Mouse (Mus musculus): Measurements from ENCODE around the gene Uck1. TPM values are rescaled to one million over a fixed set of nuclear protein-coding genes. Genes with fewer than 3 reads are reported as not detected.
A peak's percentile ranks its signal among the peaks of the same experiment; 100 is the strongest.

The Uck1 gene
- polyA plus RNA-seq, 1 experiment from 2014 or later, result 60.8 TPM

DNA sequence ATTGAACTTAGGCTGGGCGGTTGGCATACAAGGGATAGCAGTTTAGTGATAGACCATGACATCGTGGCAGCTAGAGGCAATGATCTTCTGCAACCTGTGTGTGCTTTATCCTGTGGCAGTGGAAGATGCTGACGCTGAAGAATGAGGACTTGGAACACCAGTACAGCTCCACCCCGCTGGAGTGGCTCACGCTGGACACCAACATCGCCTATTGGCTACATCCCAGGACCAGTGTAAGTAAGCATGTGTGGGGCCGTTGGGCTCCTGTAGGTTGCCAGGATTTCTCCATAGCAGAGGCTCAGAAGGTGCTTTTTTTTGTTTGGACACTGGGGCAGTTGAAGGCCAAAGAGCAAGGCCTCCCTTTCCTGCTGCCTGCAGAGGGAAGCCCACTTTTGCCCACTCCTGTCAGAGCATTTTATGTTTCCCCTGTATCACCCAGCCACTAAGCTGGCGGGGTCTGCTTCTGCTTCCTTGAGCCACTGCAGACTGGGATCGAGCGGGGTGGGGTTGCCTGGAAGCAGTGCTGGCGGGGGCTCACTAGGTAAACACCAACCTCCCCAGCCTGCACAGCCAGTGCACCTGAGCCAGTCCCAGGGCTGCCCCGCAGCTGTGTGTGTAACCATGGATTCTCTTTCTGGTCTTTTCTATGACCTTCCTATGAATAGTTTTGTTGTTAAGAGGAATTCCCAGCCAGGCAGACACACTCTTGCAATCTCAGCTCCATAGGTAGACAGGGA, 8.0 kb downstream of the Uck1 start:
- peaks cover 17% of the 10 kb centered on the region for H3K36me3 ChIP-seq (ENCODE audit: control insufficient read depth, insufficient read depth, low read length)
- ATAC-seq (ENCODE audit: low read depth), result peak; percentile 49

DNA sequence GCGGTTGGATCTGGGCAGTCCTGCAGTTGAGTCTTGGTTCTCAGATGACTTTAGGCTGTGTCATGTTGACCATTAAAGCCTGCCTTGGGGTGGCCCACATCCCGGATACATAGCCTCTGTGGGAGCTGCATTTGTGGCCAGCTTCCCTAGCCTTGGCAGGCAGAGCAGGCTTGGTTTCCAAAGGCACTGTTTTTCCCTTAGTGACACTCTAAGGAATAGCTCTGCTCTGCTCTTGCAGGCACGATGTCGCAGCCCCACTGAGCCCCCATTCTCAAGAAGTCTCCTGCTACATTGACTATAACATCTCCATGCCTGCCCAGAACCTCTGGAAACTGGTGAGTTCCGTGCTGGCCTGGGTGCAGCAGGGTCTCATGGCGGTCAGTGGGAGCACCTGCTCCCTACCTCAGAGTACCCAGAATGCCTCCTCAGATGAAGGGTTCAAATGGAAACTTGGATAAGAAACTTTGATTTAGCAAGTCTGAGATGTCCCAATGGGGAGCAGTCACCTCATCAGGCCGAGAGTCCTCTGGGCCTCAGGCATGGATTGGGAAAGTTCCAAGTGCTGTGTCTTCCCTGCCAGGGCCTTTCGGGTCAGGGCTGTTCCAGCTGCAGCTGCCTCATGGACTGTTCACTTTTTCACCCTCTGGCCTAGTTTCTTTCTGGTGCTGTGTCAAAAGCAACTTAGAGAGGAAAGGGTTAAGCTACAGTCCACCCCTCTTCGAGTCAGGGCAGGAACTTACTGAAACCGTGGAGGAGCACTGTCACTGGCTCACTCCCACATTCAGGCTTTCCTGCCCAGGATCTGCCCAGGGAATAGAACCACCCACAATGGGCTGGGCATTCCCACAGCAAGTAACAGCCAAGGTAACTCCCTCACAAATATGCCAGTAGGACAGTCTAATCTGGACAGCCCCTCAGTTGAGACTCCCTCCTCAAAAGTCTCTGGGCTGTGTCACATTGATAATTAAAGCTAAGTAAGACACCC, 11.3 kb downstream of the Uck1 start:
- no peak overlapping the region for H3K9ac ChIP-seq (ENCODE audit: low read length)
- H3K27me3 ChIP-seq (ENCODE audit: control insufficient read depth, insufficient read depth, low read depth, low read length), result no peaks in the 10 kb centered on the region
- no peak overlapping the region for H3K4me2 ChIP-seq (ENCODE audit: low read depth, low read length)
- no peaks in the 10 kb centered on the region for H3K9me3 ChIP-seq (ENCODE audit: control insufficient read depth, low read length)
- H3K36me3 ChIP-seq (ENCODE audit: control insufficient read depth, insufficient read depth, low read length), result peaks cover 13% of the 10 kb centered on the region
- H3K4me1 ChIP-seq (replicated peaks; ENCODE audit: control insufficient read depth, insufficient read depth, low read length), result peaks cover 3% of the 10 kb centered on the region; the same call in 1 of the 2 replicates
- H3K27ac ChIP-seq (ENCODE audit: low read length), result 0 out of 2 replicates have a peak overlapping the region, but pooled peaks have one; percentile 13
- no peak overlapping the region for H3K4me3 ChIP-seq (ENCODE audit: low read length)
- peak; percentile 44; the same call in 1 of the 2 replicates for ATAC-seq (ENCODE audit: low read depth)
- 69% methylated on average over 10 of the region's 10 CpGs for WGBS

More for the DNA sequence above, 8.0 kb downstream of the Uck1 start:
- H3K9me3 ChIP-seq (ENCODE audit: control insufficient read depth, low read length), result no peaks in the 10 kb centered on the region
- 66% methylated on average over 12 of the region's 12 CpGs for WGBS
- peak overlapping the region; percentile 66 for H3K27ac ChIP-seq (ENCODE audit: low read length)
- peaks cover 3% of the 10 kb centered on the region; the same call in 1 of the 2 replicates for H3K4me1 ChIP-seq (replicated peaks; ENCODE audit: control insufficient read depth, insufficient read depth, low read length)
- H3K4me3 ChIP-seq (ENCODE audit: low read length), result no peak overlapping the region
- no peaks in the 10 kb centered on the region for H3K27me3 ChIP-seq (ENCODE audit: control insufficient read depth, insufficient read depth, low read depth, low read length)
- H3K4me2 ChIP-seq (ENCODE audit: low read depth, low read length), result no peak overlapping the region
- peak overlapping the region; percentile 15; the same call in 1 of the 2 replicates for H3K9ac ChIP-seq (ENCODE audit: low read length)

GRCm38 (mm10) chr2:32246741-32247140, 13.2 kb downstream of the Uck1 start:
- Histone ChIP-seq H3K4me1 (replicated peaks; ENCODE audit: control insufficient read depth, insufficient read depth, low read length) (no peaks in the 10 kb centered on the region), H3K4me2 (ENCODE audit: low read depth, low read length) (no peak overlapping the region), H3K4me3 (ENCODE audit: low read length) (no peak overlapping the region), H3K36me3 (ENCODE audit: control insufficient read depth, insufficient read depth, low read length) (peaks cover 6% of the 10 kb centered on the region), H3K27me3 (ENCODE audit: control insufficient read depth, insufficient read depth, low read depth, low read length) (no peaks in the 10 kb centered on the region), H3K9me3 (ENCODE audit: control insufficient read depth, low read length) (no peaks in the 10 kb centered on the region), H3K27ac (ENCODE audit: low read length) (no peak overlapping the region), H3K9ac (ENCODE audit: low read length) (no peak overlapping the region)
- ATAC-seq (ENCODE audit: low read depth), result no peak
- WGBS, result 70% methylated on average over 4 of the region's 4 CpGs

GRCm38 (mm10) chr2:32242986-32243385, 17.0 kb downstream of the Uck1 start:
- WGBS, result 78% methylated on average over 4 of the region's 4 CpGs
- Histone ChIP-seq H3K4me3 (ENCODE audit: low read length) (no peak overlapping the region), H3K9me3 (ENCODE audit: control insufficient read depth, low read length) (no peaks in the 10 kb centered on the region), H3K27me3 (ENCODE audit: control insufficient read depth, insufficient read depth, low read depth, low read length) (no peaks in the 10 kb centered on the region), H3K36me3 (ENCODE audit: control insufficient read depth, insufficient read depth, low read length) (no peaks in the 10 kb centered on the region), H3K4me2 (ENCODE audit: low read depth, low read length) (no peak overlapping the region), H3K4me1 (replicated peaks; ENCODE audit: control insufficient read depth, insufficient read depth, low read length) (no peaks in the 10 kb centered on the region; the same call in 1 of the 2 replicates), H3K27ac (ENCODE audit: low read length) (no peak overlapping the region), H3K9ac (ENCODE audit: low read length) (no peak overlapping the region)
- ATAC-seq (ENCODE audit: low read depth), result no peak

DNA sequence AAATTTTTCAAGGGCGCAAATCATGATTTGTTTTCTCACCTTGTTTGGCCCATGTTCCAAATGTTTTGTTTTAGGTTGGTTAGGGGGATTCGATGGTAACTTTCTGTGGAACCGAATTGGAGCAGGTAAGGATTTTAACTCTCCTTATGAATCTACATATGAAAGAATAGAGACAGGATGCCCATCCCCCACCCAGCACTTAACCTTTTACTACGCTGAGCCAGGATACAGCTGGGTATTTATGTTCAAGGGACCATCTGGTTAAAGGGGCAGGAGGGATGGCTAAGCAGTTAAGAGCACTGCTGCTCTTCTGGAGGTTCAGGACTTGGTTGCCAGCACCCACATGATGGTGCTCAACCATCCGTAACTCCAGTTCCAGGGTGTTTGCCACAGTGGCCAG, 19.4 kb downstream of the Uck1 start:
- WGBS, result 82% methylated on average over 5 of the region's 5 CpGs
- Histone ChIP-seq H3K9me3 (ENCODE audit: control insufficient read depth, low read length) (no peaks in the 10 kb centered on the region), H3K4me2 (ENCODE audit: low read depth, low read length) (no peak overlapping the region), H3K9ac (ENCODE audit: low read length) (no peak overlapping the region), H3K36me3 (ENCODE audit: control insufficient read depth, insufficient read depth, low read length) (no peaks in the 10 kb centered on the region), H3K27ac (ENCODE audit: low read length) (no peak overlapping the region), H3K4me1 (replicated peaks; ENCODE audit: control insufficient read depth, insufficient read depth, low read length) (peaks cover 8% of the 10 kb centered on the region), H3K27me3 (ENCODE audit: control insufficient read depth, insufficient read depth, low read depth, low read length) (no peaks in the 10 kb centered on the region), H3K4me3 (ENCODE audit: low read length) (no peak overlapping the region)
- ATAC-seq (ENCODE audit: low read depth), result no peak

GRCm38 (mm10) chr2:32238708-32239435, 21.1 kb downstream of the Uck1 start:
- Histone ChIP-seq H3K9me3 (ENCODE audit: control insufficient read depth, low read length) (no peaks in the 10 kb centered on the region), H3K27ac (ENCODE audit: low read length) (no peak overlapping the region), H3K36me3 (ENCODE audit: control insufficient read depth, insufficient read depth, low read length) (peaks cover under 1% of the 10 kb centered on the region), H3K4me1 (replicated peaks; ENCODE audit: control insufficient read depth, insufficient read depth, low read length) (peaks cover 20% of the 10 kb centered on the region), H3K27me3 (ENCODE audit: control insufficient read depth, insufficient read depth, low read depth, low read length) (no peaks in the 10 kb centered on the region), H3K4me3 (ENCODE audit: low read length) (no peak overlapping the region), H3K9ac (ENCODE audit: low read length) (no peak overlapping the region), H3K4me2 (ENCODE audit: low read depth, low read length) (no peak overlapping the region)
- WGBS, result 90% methylated on average over 9 of the region's 9 CpGs
- ATAC-seq (ENCODE audit: low read depth), result no peak

GRCm38 (mm10) chr2:32237571-32237970, 22.4 kb downstream of the Uck1 start:
- H3K9ac ChIP-seq (ENCODE audit: low read length), result peak overlapping the region; percentile 82
- H3K36me3 ChIP-seq (ENCODE audit: control insufficient read depth, insufficient read depth, low read length), result peaks cover 12% of the 10 kb centered on the region
- H3K4me1 ChIP-seq (replicated peaks; ENCODE audit: control insufficient read depth, insufficient read depth, low read length), result peaks cover 20% of the 10 kb centered on the region
- WGBS, result 18% methylated on average over 4 of the region's 4 CpGs
- no peaks in the 10 kb centered on the region for H3K9me3 ChIP-seq (ENCODE audit: control insufficient read depth, low read length)
- H3K4me2 ChIP-seq (ENCODE audit: low read depth, low read length), result peak overlapping the region; percentile 83
- peak overlapping the region; percentile 90 for H3K27ac ChIP-seq (ENCODE audit: low read length)
- peak overlapping the region; percentile 75 for H3K4me3 ChIP-seq (ENCODE audit: low read length)
- no peak for ATAC-seq (ENCODE audit: low read depth)
- H3K27me3 ChIP-seq (ENCODE audit: control insufficient read depth, insufficient read depth, low read depth, low read length), result no peaks in the 10 kb centered on the region

DNA sequence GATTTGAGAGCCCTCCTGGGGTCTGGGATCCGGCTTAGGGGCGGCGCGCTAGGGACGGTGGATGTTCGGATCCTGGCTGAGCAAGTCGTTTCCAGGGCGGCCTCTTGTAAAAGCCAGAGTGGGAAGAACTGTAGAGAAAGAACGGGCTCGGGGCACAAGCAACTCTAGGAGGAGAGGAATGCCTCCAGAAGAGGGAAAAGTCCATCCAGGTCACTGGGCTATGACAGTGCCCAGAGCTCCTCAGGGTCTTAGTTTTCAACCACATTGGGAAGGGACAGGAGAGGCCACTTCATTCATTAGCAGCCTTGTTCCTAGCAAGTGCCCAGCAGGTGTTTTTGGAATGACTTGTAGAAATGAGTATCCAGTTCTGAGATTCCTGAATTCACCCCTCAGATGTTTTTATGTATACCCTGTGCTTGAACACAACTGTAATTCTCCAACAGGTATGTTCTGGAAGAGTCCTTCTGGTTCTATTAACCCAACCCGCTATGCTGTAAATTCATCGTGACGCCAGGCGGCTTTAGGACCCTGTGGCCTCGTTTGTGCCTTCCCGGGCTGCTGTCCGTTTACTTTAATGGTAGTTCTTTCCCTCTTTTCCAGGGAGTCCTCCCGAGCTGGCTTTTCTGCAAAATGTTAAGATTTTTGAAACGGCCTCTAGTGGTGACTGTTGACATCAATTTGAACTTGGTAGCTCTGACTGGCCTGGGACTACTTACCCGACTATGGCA, 23.0 kb downstream of the Uck1 start:
- H3K4me1 ChIP-seq (replicated peaks; ENCODE audit: control insufficient read depth, insufficient read depth, low read length), result peaks cover 20% of the 10 kb centered on the region
- H3K27me3 ChIP-seq (ENCODE audit: control insufficient read depth, insufficient read depth, low read depth, low read length), result no peaks in the 10 kb centered on the region
- H3K9me3 ChIP-seq (ENCODE audit: control insufficient read depth, low read length), result no peaks in the 10 kb centered on the region
- H3K27ac ChIP-seq (ENCODE audit: low read length), result peak overlapping the region; percentile 90
- ATAC-seq (ENCODE audit: low read depth), result peak; percentile 56
- H3K9ac ChIP-seq (ENCODE audit: low read length), result peak overlapping the region; percentile 82
- H3K4me2 ChIP-seq (ENCODE audit: low read depth, low read length), result peak overlapping the region; percentile 83
- WGBS, result under 1% methylated on average over 20 of the region's 20 CpGs
- H3K36me3 ChIP-seq (ENCODE audit: control insufficient read depth, insufficient read depth, low read length), result peaks cover 17% of the 10 kb centered on the region
- peak overlapping the region; percentile 75 for H3K4me3 ChIP-seq (ENCODE audit: low read length)
